Mouse (Mus musculus): Measurements from ENCODE around the gene Inmt.

Inmt gene

DNA sequence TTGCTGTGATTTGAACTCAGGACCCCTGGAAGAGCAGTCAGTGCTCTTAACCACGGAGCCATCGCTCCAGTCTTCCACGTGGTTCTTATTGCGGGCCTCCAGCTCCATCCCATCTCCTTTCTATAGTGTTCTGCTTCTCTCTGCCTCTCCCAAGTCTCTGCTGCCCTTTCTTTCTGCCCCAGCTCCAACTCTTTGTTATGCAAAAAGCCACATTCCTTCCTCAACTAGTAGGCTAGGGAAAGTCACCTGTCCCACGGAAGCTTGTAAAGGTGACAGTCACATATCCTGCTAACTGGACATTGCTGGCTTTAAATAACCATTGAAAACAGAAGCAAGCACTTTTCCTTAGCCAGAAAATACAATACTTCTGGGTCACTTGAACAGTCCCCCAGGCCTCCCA, 5.0 kb downstream of the Inmt start:
- no peak for DNase-seq (ENCODE audit: low spot score in 2 of 2)

DNA sequence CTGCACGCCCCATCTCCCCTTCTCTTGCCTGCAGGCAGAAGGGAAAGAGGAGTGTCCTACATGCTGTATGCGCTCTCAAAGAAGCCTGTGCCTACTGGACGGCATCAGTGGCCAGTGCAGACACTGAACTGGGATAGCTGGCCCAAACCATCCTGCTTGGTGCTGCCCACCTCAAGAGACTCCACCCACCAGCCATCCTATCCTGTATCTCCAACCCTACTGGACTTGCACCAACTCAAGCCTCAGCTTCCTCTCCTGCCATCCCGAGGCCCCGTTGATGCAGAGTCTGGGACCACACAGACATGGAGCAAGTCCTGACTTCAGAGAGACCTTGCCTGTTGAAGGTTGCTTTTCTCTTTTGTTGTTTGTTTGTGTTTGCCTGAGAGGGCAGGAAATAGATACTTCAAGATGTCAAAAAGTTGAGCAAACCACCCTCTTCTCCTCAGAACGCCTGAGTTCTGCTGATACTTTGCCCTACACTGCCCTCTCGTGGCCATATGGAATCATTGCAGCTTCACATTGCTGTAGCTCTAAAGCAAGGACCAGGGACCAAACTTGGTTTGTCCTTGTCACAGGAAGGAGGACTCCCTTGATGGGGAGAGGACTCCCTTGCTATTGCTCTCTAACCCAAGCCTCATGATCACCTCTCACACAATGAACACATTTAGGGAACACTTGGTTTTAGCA, 7.9 kb downstream of the Inmt start:
- peak; percentile 85 to 86 for DNase-seq (ENCODE audit: low spot score in 2 of 2)

DNA sequence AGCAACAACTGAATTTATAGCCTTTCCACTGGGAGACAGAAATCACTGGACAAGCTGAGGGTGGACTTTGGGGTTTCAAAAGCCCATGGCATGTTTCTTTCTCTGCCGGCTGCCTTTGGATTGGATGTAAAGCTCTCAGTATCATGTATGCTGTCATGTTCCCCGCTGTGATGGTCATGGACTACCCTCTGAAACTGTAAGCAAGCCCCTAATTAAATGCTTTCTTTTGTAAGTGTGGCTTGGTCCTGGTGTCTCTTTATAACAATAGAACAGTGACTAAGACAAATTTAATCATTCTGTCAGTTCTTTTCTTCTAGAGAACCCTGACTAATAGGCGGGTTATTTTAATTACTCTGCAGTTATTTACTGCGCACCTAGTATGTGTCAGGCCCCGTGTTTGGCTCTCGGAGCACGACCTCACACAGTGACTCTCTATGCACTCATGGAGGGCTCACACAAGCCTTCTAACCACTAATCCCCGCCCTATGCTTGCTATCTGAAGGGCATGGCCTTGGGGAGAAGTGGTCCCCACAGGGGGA, 11.7 kb downstream of the Inmt start:
- no peak for DNase-seq (ENCODE audit: low spot score in 2 of 2)

DNA sequence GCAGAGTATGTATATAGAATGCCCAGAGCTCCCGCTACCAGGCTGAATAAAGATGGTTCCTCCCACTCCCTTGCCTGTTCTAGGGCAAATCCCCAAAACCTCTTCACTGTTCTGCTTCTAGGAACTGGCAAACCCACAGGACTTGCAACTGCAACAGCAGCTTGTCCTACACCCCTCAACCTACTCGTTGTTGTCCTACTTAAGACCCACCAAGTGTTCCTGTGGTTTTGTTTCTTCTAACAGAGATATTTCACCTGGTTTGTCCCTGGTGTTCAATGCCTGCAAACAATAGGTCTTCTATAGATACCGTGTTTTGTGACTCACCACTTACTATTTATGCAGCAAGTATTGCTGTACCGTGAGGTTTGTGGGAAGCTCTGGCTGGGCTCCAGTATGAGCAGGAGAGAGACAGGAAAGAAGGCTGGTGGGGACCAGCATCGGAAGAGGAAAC, 13.5 kb downstream of the Inmt start:
- DNase-seq (ENCODE audit: low spot score in 2 of 2), result peak; percentile 79 to 83

DNA sequence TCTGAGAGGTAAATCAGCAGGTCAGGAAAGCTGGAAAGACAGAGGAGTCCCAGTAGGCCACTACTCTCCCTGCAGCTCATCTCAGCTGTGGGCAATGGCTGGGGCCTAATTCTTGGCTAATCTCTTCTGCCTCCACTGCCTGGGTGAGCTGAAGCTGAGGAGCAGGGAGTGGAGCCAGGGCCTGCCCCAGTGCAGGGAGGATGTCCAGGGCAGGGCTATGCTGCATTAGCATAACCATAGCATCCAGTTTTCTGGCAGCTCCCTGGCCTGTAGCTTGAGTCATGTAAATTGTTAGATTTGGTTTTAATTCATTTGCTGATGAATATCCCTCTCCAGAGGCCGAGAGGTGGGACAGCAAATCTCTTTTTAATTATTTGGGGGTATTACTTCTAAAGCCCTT, 15.6 kb downstream of the Inmt start:
- no peak for DNase-seq (ENCODE audit: low spot score in 2 of 2)

DNA sequence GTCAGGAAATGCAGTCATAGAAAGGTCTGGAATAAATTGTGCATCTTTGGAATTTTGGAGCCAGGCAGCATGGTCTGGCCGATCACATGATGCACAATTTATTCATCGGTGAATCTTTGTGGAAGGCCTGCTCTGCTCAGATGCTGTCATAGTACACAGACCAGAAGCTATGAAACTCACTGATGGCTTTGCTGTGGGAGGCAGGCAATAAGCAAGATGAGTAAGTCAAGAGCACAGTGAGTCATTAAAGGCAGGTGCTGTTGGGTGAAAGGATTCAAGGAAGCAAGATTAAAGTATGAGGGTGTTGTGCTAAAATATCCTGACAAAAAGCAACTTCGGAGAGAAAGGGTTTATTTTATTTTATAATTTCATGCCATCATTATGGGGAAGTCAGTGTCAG, 22.6 kb downstream of the Inmt start:
- DNase-seq (ENCODE audit: low spot score in 2 of 2), result no peak

DNA sequence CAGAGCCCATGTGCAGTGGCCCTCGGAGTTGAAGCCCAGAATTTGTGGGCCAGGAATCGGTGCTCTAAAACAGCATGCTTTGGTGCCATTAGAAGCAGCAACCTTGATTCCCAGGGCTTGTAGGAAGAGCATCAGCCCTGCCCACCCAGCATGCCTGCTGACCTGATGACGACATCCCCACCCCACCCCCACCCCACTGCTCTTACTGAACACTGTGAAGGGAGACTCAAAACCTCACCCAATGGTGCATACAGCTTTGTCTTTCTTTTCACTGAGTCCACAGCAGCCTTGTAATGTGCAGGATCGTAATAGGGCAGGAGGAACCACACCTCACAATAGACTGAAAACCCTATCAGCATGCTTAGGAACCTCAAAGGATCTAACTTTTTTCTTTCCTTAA, 28.7 kb downstream of the Inmt start:
- DNase-seq (ENCODE audit: low spot score in 2 of 2), result no peak

DNA sequence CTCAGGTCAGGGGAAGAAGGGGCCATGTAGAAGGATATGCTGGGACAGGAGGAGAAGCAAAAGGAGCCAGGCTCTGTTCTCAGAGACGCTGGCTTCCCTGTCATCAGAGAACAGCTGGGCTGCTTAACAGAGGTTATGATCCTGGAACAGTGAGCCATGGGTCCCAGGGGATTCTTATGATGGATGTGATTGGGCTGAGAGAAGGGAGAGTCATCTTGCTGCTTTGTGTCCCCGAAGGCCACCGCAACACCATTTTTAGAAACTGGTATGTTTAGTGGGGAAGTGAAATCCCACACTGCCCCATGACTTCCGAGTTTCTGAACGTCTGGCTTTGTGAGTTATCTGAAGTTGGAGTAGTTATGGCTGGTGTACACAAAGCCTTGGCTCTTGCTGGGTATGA, 29.6 kb downstream of the Inmt start:
- no peak for DNase-seq (ENCODE audit: low spot score in 2 of 2)

DNA sequence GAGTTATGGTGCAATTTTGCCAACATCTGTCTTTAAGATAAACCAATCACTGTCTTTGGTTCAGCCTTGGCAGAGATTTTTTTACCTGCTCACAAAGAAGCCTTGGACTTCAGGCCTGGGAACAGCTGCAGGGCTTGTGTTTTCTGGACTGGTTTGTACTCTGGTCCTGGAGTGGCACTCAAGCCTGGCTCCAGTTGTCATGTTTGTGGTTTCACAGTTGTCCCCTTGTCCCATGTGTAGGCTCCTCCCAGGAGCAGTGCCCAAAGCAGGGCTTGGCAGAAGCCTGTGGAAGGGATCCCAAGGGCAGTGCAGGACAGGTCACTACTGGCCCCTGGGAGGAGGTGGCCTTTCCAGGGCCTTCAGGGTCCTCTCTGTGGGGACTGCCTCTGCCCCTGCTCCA, 36.5 kb downstream of the Inmt start:
- no peak for DNase-seq (ENCODE audit: low spot score in 2 of 2)

DNA sequence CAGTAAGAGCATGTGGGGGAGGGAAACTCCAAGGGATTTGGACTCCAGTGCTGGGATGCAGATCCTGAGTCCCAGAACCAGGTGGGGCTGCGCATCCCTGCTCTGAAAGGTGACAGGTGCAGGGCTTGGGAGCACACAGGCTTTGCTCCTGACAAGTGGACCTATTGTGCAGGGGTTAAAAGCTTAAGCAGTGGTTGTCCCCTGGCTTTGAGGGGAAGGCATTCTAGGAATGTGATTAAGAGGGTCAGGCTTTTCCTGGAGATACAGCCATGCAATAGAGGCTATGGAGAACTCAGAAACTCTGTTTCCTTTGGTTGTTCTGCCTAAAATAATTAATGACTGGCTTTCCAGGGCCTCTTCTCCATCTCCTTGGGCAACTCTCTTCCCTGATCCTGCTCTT, 41.4 kb downstream of the Inmt start:
- no peak for DNase-seq (ENCODE audit: low spot score in 2 of 2)

DNA sequence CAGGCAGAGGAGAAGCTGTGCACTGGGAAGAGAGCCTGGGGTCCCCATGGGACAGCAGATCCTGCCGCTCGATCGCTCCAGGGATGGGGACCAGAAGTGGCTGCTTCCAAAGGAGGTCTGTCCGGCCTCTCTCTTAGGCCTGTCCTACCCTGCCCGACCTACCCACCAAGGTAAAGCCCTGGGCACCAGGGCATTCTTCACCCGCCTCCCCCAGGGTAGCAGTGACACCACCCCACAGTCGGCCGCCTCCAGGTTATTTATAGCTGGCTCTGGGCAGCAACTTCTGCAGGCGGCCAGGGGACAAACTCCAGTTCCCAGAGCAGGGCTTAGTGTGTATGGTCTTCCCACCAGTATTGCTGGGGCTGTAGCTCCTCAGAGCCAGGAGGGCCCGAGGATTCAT, 42.0 kb downstream of the Inmt start, which contains the start of gene Crhr2:
Crhr2 (minus strand) TSS at position 223 of the 400 bp plus-strand sequence.
- DNase-seq (ENCODE audit: low spot score in 2 of 2), result no peak

DNA sequence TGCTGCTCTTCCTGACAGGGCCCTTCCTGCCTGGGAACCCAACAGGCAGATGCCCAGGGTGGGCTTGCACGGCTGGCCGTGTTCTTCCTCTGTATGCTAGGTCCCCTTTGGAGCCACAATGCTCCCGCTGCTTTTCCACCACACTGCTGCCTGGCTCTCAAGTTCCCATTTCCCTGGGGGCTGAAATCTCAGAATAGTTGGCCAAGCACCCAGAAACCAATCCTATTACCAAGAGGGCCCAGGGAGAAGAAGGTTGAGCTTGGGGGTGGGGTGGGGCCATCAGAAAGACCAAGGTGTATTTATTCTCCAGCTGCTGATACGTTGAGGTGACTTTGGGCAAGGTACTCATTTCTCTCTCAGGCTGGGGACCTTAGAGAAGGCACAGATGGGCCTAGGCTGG, 43.5 kb downstream of the Inmt start:
- DNase-seq (ENCODE audit: low spot score in 2 of 2), result no peak

DNA sequence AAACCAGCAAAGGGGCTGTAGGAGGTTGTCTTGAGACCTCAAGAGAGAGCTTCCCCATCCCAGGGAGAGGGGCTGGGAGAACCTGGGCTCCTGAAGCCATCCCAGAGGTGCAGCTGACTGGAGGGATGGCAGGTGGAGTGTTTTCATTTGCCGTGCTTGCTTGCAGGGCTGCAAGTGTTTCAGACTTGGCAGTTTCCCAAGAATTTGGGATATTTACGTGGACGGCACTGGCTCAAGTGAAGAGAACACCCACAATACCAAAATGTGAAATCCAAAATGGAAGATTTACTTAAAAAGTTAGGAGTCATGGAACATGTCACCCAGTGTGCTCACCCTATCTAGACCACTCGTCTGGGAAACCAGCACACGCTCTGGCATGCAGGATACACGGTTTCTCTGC, 44.2 kb downstream of the Inmt start:
- no peak for DNase-seq (ENCODE audit: low spot score in 2 of 2)

DNA sequence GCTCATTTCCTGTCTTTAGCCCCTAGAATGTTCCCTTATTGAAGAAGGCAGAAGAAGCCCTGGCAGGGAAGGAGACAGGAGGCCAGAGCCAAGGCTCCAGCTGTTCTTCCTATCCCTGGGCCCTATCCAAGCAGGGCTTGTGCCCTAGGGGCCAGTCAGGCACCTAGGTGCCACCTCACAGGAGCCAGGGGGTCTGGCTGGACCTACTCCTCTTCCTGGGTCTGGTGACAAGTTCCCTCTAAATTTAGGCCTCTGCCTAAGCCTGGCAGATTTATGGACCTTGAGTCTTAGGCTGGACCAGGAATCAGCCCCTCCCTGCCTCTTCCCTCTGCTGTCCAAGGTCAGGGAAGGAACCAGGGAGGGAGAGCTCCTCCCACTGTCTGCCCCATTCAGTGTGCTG, 46.5 kb downstream of the Inmt start:
- no peak for DNase-seq (ENCODE audit: low spot score in 2 of 2)

DNA sequence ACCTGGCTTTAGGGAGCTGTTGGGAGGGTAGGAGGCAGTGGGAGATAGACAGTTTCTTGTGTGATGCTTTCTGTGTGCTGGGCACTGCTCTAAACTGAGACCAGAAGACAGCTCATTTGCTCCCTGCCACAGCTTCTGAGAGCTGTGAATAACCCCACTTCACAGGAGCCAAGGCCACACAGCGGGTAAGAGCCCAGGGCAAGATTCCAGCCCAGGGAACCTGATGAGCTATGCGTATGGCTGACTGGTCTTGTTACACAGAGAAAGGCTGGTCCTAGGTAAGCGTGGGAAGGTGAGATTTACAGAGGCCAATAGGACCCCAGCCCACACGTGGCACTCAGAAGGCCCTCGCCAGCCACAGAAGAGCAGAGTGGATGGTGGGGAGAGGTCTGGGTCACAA, 48.3 kb downstream of the Inmt start:
- no peak for DNase-seq (ENCODE audit: low spot score in 2 of 2)

DNA sequence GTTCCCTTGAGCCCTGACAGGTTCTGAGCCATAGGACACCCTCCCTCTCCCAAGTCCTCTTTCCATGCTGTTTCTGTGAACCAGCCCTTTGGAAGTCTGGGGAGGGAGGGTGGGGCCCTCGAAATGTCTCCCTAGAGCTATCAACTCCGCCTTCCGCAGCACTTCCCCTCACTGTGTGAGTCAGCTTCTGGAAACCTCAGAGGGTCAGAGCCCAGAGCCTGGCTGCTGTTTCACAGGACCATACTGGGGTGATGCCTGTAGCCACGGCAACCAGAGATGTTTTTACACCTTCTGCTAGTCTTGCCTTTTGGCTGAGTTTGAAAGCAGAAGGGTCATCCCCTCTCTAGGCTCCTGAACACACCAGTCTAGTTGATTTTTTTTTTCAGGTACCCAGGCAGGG, 51.8 kb downstream of the Inmt start:
- DNase-seq (ENCODE audit: low spot score in 2 of 2), result no peak
